Mouse (Mus musculus) embryonic stem cell, embryonic (primary cell): Measurements from ENCODE around the gene Sacm1l.

Experiments used
- CTCF ChIA-PET, 4 experiments: fragments of 300-600 bp in 2 of 4; fragments of 350-600 bp in 2 of 4; sonication (Branson Sonifier 250); formaldehyde crosslinking; loops; one replicate each; lab custom pipeline; 2022; ENCODE audit warnings: inconsistent platforms in 2 of 4; lab: Charles Lee
- POLR2A ChIA-PET, 4 experiments: fragments of 300-600 bp in 2 of 4; fragments of 350-600 bp in 2 of 4; sonication (Branson Sonifier 250); formaldehyde crosslinking; loops; one replicate each; lab custom pipeline; 2022; ENCODE audit warnings: antibody characterized with exemption in 4 of 4, inconsistent platforms in 1 of 4; lab: Charles Lee

The Sacm1l gene

DNA sequence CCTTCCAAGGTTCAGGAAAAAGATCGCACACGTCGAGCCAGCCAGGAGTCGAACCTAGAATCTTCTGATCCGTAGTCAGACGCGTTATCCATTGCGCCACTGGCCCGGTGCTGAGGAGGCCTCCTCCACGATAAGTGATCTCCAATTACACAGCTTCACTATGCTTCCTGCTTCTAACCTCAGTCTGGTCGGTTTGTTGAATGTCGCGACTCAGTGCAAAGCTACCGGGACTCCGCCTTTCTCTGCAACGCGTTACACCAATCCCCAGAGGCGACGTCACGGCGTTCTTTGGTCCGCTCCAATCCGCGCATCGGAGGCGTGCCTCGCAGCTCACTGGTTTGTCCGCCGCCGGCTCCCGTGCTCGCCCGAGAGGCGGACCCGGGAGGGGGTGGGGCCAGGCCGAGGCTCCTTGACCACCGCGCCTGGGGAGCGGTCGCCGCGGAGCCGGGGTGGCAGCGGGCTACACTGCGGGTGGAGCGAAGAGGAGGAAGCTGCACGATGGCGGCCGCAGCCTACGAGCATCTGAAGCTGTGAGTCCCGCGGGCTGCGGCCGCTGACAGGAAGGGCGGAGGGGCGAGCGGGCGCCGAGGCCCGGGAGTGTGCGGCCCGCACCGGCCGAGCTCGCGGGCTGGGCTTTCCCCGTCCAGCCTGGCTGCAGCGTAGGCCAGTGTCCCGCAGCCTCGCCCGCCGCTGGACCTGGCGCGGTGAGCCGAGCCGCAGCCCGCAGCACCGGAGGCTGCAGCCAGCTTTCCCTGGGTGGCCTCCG is at the start of gene Sacm1l:
Gene Sacm1l (plus strand): TSS at position 368 of the 766 bp plus-strand sequence.
- ChIA-PET POLR2A (interaction anchor here (0.6 to 3.0 kb wide), 72 partner anchors 10 to 1413 kb away, joined by 3 to 29 read pairs (median 4); partner anchors contain the start of genes Lars2 (in 3 of the 4), Limd1 (in 3 of the 4), Tmem158 (in 3 of the 4) and Exosc7 (in 2 of the 4)), CTCF (interaction anchor here (0.7 to 1.9 kb wide), 16 partner anchors 10 to 371 kb away, joined by 3 to 8 read pairs (median 4); partner anchors contain the start of genes Limd1 (in 2 of the 4), Lars2 (in 1 of the 4) and Tmem158 (in 1 of the 4))

- CTCF ChIA-PET = interaction anchor here in 2 of 4 experiments (0.5 to 1.4 kb wide), 4 partner anchors 10 to 1174 kb away, joined by 3 to 4 read pairs (median 3); no protein-coding TSS in a partner anchor
- POLR2A ChIA-PET = interaction anchor here (0.5 to 5.1 kb wide), 8 partner anchors 11 to 114 kb away, joined by 3 to 25 read pairs (median 5); partner anchors contain the start of genes Lars2 (in 2 of the 4) and Sacm1l (in 1 of the 4)
These were observed 49.7 kb upstream of the Sacm1l start for GRCm38 (mm10) chr9:123479876-123480252.

DNA sequence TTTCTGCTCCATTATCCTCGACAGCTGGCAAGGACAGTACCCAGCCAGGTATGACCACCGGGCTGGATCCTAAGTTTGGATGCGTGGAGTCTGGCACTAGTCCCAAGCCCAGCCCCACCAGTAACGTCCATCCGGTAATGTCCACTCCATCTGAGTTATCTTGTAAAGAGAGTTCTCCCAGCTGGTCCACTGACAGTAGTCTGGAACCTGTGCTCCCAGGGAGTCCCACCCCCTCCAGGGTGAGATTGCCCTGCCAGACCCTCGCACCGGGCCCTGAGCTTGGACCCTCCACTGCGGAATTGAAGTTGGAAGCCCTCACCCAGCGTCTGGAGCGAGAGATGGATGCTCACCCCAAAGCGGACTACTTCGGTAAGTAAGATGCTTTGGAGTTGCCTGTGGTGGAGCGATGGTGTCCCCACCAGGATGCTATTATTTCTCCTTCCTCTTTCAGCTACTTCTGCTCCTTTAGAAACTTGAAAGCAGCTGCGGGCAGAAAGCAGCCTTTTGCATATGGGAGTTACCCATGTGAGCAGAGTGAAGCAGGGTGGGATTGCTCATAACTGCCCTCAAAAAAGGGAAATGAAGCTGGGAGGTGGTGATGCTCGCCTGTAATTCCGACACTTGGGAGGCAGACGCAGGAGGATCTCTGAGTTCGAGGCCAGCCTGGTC is 49.2 kb upstream of the Sacm1l start:
- POLR2A ChIA-PET = interaction anchor here (0.5 to 5.1 kb wide), 10 partner anchors 10 to 220 kb away, joined by 3 to 25 read pairs (median 5); partner anchors contain the start of genes Lars2 (in 2 of the 4), Sacm1l (in 1 of the 4) and Tmem158 (in 1 of the 4)
- CTCF ChIA-PET = interaction anchor here in 2 of 4 experiments (0.6 to 1.0 kb wide), 2 partner anchors 23 to 25 kb away, joined by 3 to 4 read pairs; no protein-coding TSS in a partner anchor

GRCm38 (mm10) chr9:123481136-123481535 is 48.4 kb upstream of the Sacm1l start:
- CTCF ChIA-PET = interaction anchor here in 1 of 4 experiments (1.0 kb wide), 1 partner anchor 24 kb away, joined by 4 read pairs; no protein-coding TSS in a partner anchor
- POLR2A ChIA-PET = interaction anchor here in 2 of 4 experiments (0.6 to 5.1 kb wide), 9 partner anchors 9 to 221 kb away, joined by 3 to 25 read pairs (median 5); partner anchors contain the start of genes Lars2 (in 2 of the 2), Sacm1l (in 1 of the 2) and Tmem158 (in 1 of the 2)

- POLR2A ChIA-PET = interaction anchor here in 2 of 4 experiments (1.2 to 3.4 kb wide), 2 partner anchors 12 to 46 kb away, joined by 3 to 12 read pairs; partner anchors contain the start of gene Sacm1l (in 1 of the 2)
- CTCF ChIA-PET = no interaction called here
These were observed 46.0 kb upstream of the Sacm1l start for GRCm38 (mm10) chr9:123483598-123483997.

DNA sequence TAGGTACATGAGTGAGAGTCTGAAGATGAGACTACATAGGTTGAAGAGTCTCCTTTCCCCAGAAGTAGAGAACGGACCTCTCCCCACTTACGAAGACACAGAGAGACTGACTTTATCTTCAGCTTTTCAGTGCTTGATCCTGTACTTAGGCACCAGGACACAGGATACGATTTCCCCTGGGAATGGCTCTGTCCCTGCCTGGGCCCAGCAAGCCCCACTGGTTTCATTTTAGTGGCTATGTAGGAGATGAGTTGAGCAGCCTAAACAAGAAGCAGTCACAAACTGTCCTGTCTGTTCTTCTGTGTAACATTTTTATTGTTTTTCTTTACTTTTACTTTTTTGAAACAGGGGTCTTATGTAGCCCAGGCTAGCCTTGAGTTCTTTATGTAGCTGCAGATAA is 44.7 kb upstream of the Sacm1l start:
- ChIA-PET POLR2A (interaction anchor here in 2 of 4 experiments (1.2 to 3.4 kb wide), 2 partner anchors 11 to 45 kb away, joined by 3 to 12 read pairs; partner anchors contain the start of gene Sacm1l (in 1 of the 2)), CTCF (interaction anchor here in 1 of 4 experiments (1.5 kb wide), 1 partner anchor 19 kb away, joined by 4 read pairs; no protein-coding TSS in a partner anchor)

GRCm38 (mm10) chr9:123485561-123485960 is 44.0 kb upstream of the Sacm1l start:
- ChIA-PET CTCF (interaction anchor here in 1 of 4 experiments (1.5 kb wide), 1 partner anchor 19 kb away, joined by 4 read pairs; no protein-coding TSS in a partner anchor), POLR2A (no interaction called here)

DNA sequence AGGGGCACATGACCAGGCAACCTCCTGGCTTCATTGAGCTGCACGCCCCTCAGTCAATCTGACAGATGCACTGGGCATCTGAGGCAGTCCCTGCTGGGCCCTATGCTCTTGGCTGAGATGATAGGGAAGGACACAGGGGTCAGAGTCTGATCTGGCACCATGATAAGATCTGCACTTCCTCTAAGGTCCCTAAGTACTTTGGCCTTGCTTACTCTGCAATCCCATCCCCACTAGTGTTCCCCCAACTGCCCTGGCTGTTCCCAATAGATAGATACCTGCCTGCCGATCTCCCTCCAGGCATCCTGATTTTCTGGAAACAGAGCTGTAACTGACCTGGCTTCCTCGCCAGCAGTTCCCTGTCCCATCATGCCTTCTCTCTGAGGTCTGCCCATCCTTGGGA is 42.9 kb upstream of the Sacm1l start:
- CTCF ChIA-PET = interaction anchor here in 1 of 4 experiments (0.9 kb wide), 1 partner anchor 9 kb away, joined by 3 read pairs; no protein-coding TSS in a partner anchor
- POLR2A ChIA-PET = no interaction called here

DNA sequence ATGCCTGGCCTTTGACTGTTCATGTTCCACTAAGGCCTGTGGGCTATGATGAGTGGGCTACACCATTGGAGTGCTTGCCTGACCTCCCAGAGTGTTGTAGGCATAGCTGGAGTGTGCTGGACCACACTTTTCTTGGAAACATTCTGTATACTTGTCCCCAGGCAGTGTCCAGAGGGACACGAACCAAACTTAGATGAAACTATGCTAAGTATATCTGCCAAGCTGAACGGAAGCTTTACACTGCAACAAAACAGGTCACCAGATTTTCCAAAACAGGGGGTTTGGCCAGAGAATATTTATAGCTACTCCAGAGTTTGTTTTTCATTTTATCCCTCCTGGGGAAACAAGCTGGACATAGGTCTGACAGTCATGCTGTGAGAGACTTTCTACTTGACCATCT is 40.5 kb upstream of the Sacm1l start:
- ChIA-PET POLR2A (interaction anchor here in 2 of 4 experiments (0.5 to 6.7 kb wide), 6 partner anchors 9 to 85 kb away, joined by 3 to 25 read pairs (median 3); partner anchors contain the start of genes Limd1 (in 2 of the 2) and Sacm1l (in 1 of the 2)), CTCF (interaction anchor here in 2 of 4 experiments (1.0 to 1.4 kb wide), 2 partner anchors 11 kb away, joined by 3 to 5 read pairs; partner anchors contain the start of gene Limd1 (in 2 of the 2))

GRCm38 (mm10) chr9:123489727-123490343 is 39.7 kb upstream of the Sacm1l start:
- ChIA-PET POLR2A (interaction anchor here in 3 of 4 experiments (1.0 to 6.7 kb wide), 4 partner anchors 11 to 40 kb away, joined by 3 to 25 read pairs (median 3); partner anchors contain the start of genes Limd1 (in 2 of the 3) and Sacm1l (in 2 of the 3)), CTCF (interaction anchor here in 2 of 4 experiments (1.0 to 1.4 kb wide), 2 partner anchors 11 to 12 kb away, joined by 3 to 5 read pairs; partner anchors contain the start of gene Limd1 (in 2 of the 2))

DNA sequence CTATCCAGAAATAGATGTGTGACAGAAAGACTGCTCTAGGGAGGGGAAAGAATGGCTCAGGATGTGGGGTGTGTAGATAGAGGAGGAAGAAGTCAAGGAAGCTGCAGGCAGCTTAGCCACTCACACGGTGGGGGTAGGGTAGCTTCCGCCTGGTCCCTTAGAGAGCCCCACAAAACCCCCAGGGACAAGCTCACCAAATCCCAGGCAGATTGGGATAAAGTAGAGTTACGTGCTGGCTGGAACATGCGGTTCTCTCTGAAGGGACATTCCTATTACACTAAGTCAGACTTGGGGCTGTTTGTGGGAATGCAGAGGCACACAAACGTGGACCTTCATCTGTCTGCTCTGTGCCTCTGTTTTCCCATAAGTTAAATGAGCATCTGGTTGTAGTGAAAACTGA is 38.6 kb upstream of the Sacm1l start:
- CTCF ChIA-PET = interaction anchor here in 3 of 4 experiments (0.6 to 2.1 kb wide), 4 partner anchors 14 to 248 kb away, joined by 3 to 5 read pairs (median 4); no protein-coding TSS in a partner anchor

GRCm38 (mm10) chr9:123491917-123492585 is 37.5 kb upstream of the Sacm1l start:
- CTCF ChIA-PET = interaction anchor here in 2 of 4 experiments (0.9 to 2.1 kb wide), 6 partner anchors 13 to 42 kb away, joined by 3 to 5 read pairs (median 4); partner anchors contain the start of gene Limd1 (in 1 of the 2)
- POLR2A ChIA-PET = interaction anchor here in 2 of 4 experiments (1.0 to 6.7 kb wide), 3 partner anchors 13 to 37 kb away, joined by 3 to 25 read pairs (median 4); partner anchors contain the start of genes Limd1 (in 1 of the 2) and Sacm1l (in 1 of the 2)

More for the DNA sequence above, 38.6 kb upstream of the Sacm1l start:
- POLR2A ChIA-PET = interaction anchor here in 2 of 4 experiments (0.6 to 6.7 kb wide), 6 partner anchors 9 to 593 kb away, joined by 3 to 25 read pairs (median 4); partner anchors contain the start of genes Sacm1l (in 2 of the 2) and Limd1 (in 1 of the 2)

DNA sequence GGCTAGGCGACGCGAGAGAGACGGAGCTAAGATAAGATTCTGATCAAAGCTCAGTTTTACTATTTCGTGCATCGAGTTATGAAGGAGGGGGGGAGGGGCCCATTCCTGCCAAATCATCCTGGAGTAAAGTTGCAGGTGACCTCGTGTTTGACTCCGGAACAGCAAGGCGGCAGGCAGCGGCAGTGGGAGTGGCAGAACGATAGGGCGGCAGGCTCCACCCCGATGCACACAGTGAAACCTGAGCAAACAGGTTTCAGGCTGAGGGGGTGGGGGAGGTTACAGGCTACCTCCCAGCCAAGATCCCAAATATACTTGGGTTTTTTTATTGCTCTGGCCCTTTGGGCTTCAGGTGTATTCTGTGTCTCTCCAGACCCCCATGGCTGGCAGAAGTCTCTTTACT is 32.9 kb upstream of the Sacm1l start:
- ChIA-PET CTCF (no interaction called here), POLR2A (interaction anchor here in 2 of 4 experiments (0.5 to 1.8 kb wide), 6 partner anchors 13 to 585 kb away, joined by 3 to 12 read pairs (median 4); partner anchors contain the start of genes Limd1 (in 1 of the 2) and Sacm1l (in 1 of the 2))

- ChIA-PET CTCF (interaction anchor here in 1 of 4 experiments (0.9 kb wide), 1 partner anchor 10 kb away, joined by 3 read pairs; no protein-coding TSS in a partner anchor), POLR2A (interaction anchor here in 1 of 4 experiments (0.7 to 1.4 kb wide), 2 partner anchors 9 to 17 kb away, joined by 3 to 7 read pairs; no protein-coding TSS in a partner anchor)
These were observed 31.7 kb upstream of the Sacm1l start for GRCm38 (mm10) chr9:123497906-123498305.

DNA sequence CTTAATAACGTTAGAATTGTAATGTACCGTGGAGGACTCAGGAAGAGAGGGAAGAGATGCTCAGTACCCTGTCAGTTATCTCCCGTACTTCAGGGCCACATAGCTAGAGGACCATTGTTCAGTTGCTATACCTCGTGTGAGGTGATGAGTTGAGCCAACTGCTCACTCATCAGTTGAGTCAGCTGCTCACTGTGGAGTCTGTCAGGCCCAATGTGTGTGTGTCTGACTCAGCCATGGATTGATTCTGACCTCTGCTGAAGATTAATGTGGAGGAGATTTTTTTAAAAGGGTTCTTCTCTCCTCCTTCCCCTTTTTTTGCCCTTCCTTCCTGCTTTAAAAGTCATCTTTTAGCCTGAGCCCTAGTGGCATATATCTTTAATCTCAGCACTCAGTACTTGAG is 29.1 kb upstream of the Sacm1l start:
- CTCF ChIA-PET = interaction anchor here in 1 of 4 experiments (0.6 kb wide), 1 partner anchor 341 kb away, joined by 3 read pairs; no protein-coding TSS in a partner anchor
- POLR2A ChIA-PET = interaction anchor here in 2 of 4 experiments (0.8 to 1.3 kb wide), 3 partner anchors 19 to 612 kb away, joined by 3 to 8 read pairs (median 4); no protein-coding TSS in a partner anchor
